Mouse (Mus musculus) lung, postnatal 36 days (tissue): Measurements from ENCODE around the gene Slc6a13.

Source experiments
- DNase-seq: peaks from one replicate; pipeline ENCODE4 v3.0.0; 2022; ENCODE audit warnings: mixed read lengths

Gene Slc6a13

GRCm38 (mm10) chr6:121299954-121300353, at the start of gene Slc6a13:
Gene Slc6a13, plus strand, starts transcription at chr6:121300227.
- DNase-seq = no peak

GRCm38 (mm10) chr6:121250406-121250805, 49.6 kb upstream of the Slc6a13 start:
- DNase-seq = no peak

GRCm38 (mm10) chr6:121251256-121251655, 48.8 kb upstream of the Slc6a13 start:
- no peak for DNase-seq

GRCm38 (mm10) chr6:121260548-121260947, 39.5 kb upstream of the Slc6a13 start:
- peak; percentile 90 for DNase-seq

- no peak for DNase-seq
Measured at GRCm38 (mm10) chr6:121261233-121261632, 38.8 kb upstream of the Slc6a13 start.

GRCm38 (mm10) chr6:121262004-121262403, 38.0 kb upstream of the Slc6a13 start:
- no peak for DNase-seq

- DNase-seq = no peak
Measured at GRCm38 (mm10) chr6:121262496-121262895, 37.5 kb upstream of the Slc6a13 start.

- DNase-seq = no peak
Measured at GRCm38 (mm10) chr6:121270156-121270555, 29.9 kb upstream of the Slc6a13 start.

GRCm38 (mm10) chr6:121271707-121272074, 28.3 kb upstream of the Slc6a13 start:
- DNase-seq = no peak

GRCm38 (mm10) chr6:121272075-121272800, 27.8 kb upstream of the Slc6a13 start:
- DNase-seq = peak; percentile 92

GRCm38 (mm10) chr6:121274356-121274755, 25.7 kb upstream of the Slc6a13 start:
- peak; percentile 74 for DNase-seq

GRCm38 (mm10) chr6:121284132-121284531, 15.9 kb upstream of the Slc6a13 start:
- no peak for DNase-seq

GRCm38 (mm10) chr6:121299317-121299716, 710 bp upstream of the Slc6a13 start:
- DNase-seq = no peak

- no peak for DNase-seq
Measured at GRCm38 (mm10) chr6:121300504-121300903, 477 bp downstream of the Slc6a13 start.

GRCm38 (mm10) chr6:121303466-121304220, 3.6 kb downstream of the Slc6a13 start:
- DNase-seq = no peak

GRCm38 (mm10) chr6:121304630-121305029, 4.6 kb downstream of the Slc6a13 start:
- DNase-seq = no peak

- DNase-seq = no peak
Measured at GRCm38 (mm10) chr6:121305571-121305970, 5.5 kb downstream of the Slc6a13 start.

GRCm38 (mm10) chr6:121310984-121311383, 11.0 kb downstream of the Slc6a13 start:
- DNase-seq = no peak

- no peak for DNase-seq
Measured at GRCm38 (mm10) chr6:121319099-121319498, 19.1 kb downstream of the Slc6a13 start.

GRCm38 (mm10) chr6:121322381-121323110, 22.5 kb downstream of the Slc6a13 start:
- no peak for DNase-seq

GRCm38 (mm10) chr6:121325298-121325697, 25.3 kb downstream of the Slc6a13 start:
- no peak for DNase-seq

GRCm38 (mm10) chr6:121325740-121326139, 25.7 kb downstream of the Slc6a13 start:
- no peak for DNase-seq

GRCm38 (mm10) chr6:121326486-121327069, 26.6 kb downstream of the Slc6a13 start:
- no peak for DNase-seq
